Comparison of ENCODE assay signal across 8 mouse cellular contexts in genomic region chr15:85580483-85580882, GRCm38 (mm10). TPM values are rescaled to one million over a fixed set of nuclear protein-coding genes. Genes with fewer than 3 reads are reported as not detected.
DNase-seq lines count a peak whose midpoint lies in the region; ATAC-seq and TF ChIP-seq lines count a peak whose summit lies in the region.

No protein-coding gene starts in this region.

- H3K4me2 ChIP-seq in hindbrain, postnatal 0 days (ENCODE audit: low read depth, low read length) = peak overlapping the region; percentile 96
- H3K4me2 ChIP-seq in lung, postnatal 0 days (replicated peaks; ENCODE audit: low read depth, low read length) = peak overlapping the region; percentile 86

- TF ChIP-seq CTCF in left cerebral cortex, adult 2 months (IDR thresholded peaks at IDR 0.05) = no peak
- TF ChIP-seq CTCF in hindbrain, postnatal 0 days (IDR thresholded peaks at IDR 0.05; ENCODE audit: low read depth) = no peak
- no peak for TF ChIP-seq CTCF in lung, postnatal 0 days (IDR thresholded peaks at IDR 0.05)

- no peak overlapping the region for H3K27ac ChIP-seq in left cerebral cortex, adult 2 months
- H3K27ac ChIP-seq in hindbrain, postnatal 0 days = no peak overlapping the region
- H3K27ac ChIP-seq in lung, postnatal 0 days (ENCODE audit: low read length) = peak overlapping the region; percentile 76

- intact Hi-C loops in left cerebral cortex, adult 2 months (cut with DNase I) = loop anchor here (5.0 kb wide), 1 partner anchor 178 kb away; no protein-coding TSS in a partner anchor
- intact Hi-C loops in left cerebral cortex, postnatal 4 days (cut with DNase I) = loop anchor here (5.0 kb wide), 2 partner anchors 118 to 193 kb away; no protein-coding TSS in a partner anchor

- H3K9ac ChIP-seq in hindbrain, postnatal 0 days (replicated peaks; ENCODE audit: low read length) = peak overlapping the region; percentile 63
- H3K9ac ChIP-seq in lung, postnatal 0 days (replicated peaks; ENCODE audit: low read depth) = 0 out of 2 replicates have a peak overlapping the region, but pooled peaks have one; percentile 29

- H3K4me3 ChIP-seq in left cerebral cortex, adult 2 months = peak overlapping the region; percentile 57
- H3K4me3 ChIP-seq in hindbrain, postnatal 0 days (ENCODE audit: low read length) = peak overlapping the region; percentile 63
- H3K4me3 ChIP-seq in lung, postnatal 0 days (ENCODE audit: low read depth, low read length) = peak overlapping the region; percentile 56

- H3K36me3 ChIP-seq in hindbrain, postnatal 0 days (ENCODE audit: insufficient read depth, low read length) = no peaks in the 10 kb centered on the region
- H3K36me3 ChIP-seq in lung, postnatal 0 days (ENCODE audit: insufficient read depth, low read length) = no peaks in the 10 kb centered on the region

- no peak for ATAC-seq in hindbrain, postnatal 0 days
- peak; percentile 68 for ATAC-seq in lung, postnatal 0 days
- ATAC-seq in erythroid progenitor cell, adult 5-6 weeks (replicated peaks; ENCODE audit: low FRiP score, poor library complexity, severe bottlenecking) = no peak

- DNase-seq in left cerebral cortex, adult 2 months (ENCODE audit: extremely low spot score in 1 of 2, low spot score in 2 of 2) = no peak
- DNase-seq in left cerebral cortex, postnatal 4 days = no peak
- DNase-seq in hindbrain, postnatal 0 days (ENCODE audit: low spot score) = peak; percentile 31
- DNase-seq in lung, postnatal 0 days (ENCODE audit: low spot score) = peak; percentile 70
- DNase-seq in urinary bladder, postnatal 14 days (ENCODE audit: low spot score) = peak; percentile 67
- DNase-seq in cerebellum, adult 9-11 months = no peak
- DNase-seq in ovary, postnatal 14 days (ENCODE audit: low spot score) = no peak

- TF ChIP-seq EP300 in lung, postnatal 0 days (IDR thresholded peaks at IDR 0.05) = no peak

- peaks cover 53% of the 10 kb centered on the region for H3K27me3 ChIP-seq in hindbrain, postnatal 0 days (ENCODE audit: insufficient read depth, low read length)
- H3K27me3 ChIP-seq in lung, postnatal 0 days (replicated peaks; ENCODE audit: insufficient read depth, low read length) = peaks cover 75% of the 10 kb centered on the region

- H3K4me1 ChIP-seq in hindbrain, postnatal 0 days (ENCODE audit: insufficient read depth, low read length) = 0 out of 2 replicates have a peak, but pooled peaks cover 4% of the 10 kb centered on the region
- peaks cover 5% of the 10 kb centered on the region; the same call in 1 of the 2 replicates for H3K4me1 ChIP-seq in lung, postnatal 0 days (ENCODE audit: insufficient read depth, low read depth, low read length)

- H3K9me3 ChIP-seq in hindbrain, postnatal 0 days (ENCODE audit: low read length) = no peaks in the 10 kb centered on the region
- H3K9me3 ChIP-seq in lung, postnatal 0 days (ENCODE audit: low read length) = no peaks in the 10 kb centered on the region

- under 1% methylated on average over 36 of the region's 47 CpGs for WGBS in hindbrain, postnatal 0 days
- WGBS in lung, postnatal 0 days = 4% methylated on average over 33 of the region's 47 CpGs

RNA-seq across cellular contexts. Expression of gene Wnt7b, which starts 1.8 kb away (rescaled TPM):
- total RNA-seq in left cerebral cortex, adult 2 months (2021) = 10 to 100 TPM; 33.8 to 35.5 TPM
- 10 to 100 TPM; 65.6 to 67.5 TPM for total RNA-seq in left cerebral cortex, postnatal 4 days (2021)
- total RNA-seq in hindbrain, postnatal 0 days (2014; rRNA removed) = 56.6 and 63.1 TPM in 2 replicates
- 26.0 and 27.2 TPM in 2 replicates for polyA plus RNA-seq in hindbrain, postnatal 0 days (2015; fragmentation: Nextera tagmentation; extraction: Ambion mirVana)
- polyA plus RNA-seq in lung, postnatal 0 days (2015; fragmentation: Nextera tagmentation; extraction: Ambion mirVana) = 11.3 and 14.9 TPM in 2 replicates
- not detected in 2 replicates for total RNA-seq in erythroid progenitor cell, adult 5-6 weeks (2015; ENCODE audit: low replicate concordance)
- total RNA-seq in erythroid progenitor cell, adult 5-6 weeks (2017; ENCODE audit: low replicate concordance) = not detected in 2 replicates

Comparison
In these comparisons a context has a peak if more than half of its experiments do, and no peak if none do; other contexts are left out.
1. DNase-seq: peak in hindbrain, postnatal 0 days (single experiment), lung, postnatal 0 days (single experiment) and urinary bladder, postnatal 14 days (single experiment); none in left cerebral cortex, adult 2 months (0 of 2), left cerebral cortex, postnatal 4 days (single experiment), cerebellum, adult 9-11 months (single experiment) and ovary, postnatal 14 days (single experiment).
2. RNA of gene Wnt7b, which starts 1.8 kb away (total RNA-seq): 65.6 to 67.5 TPM in left cerebral cortex, postnatal 4 days, 56.6 to 63.1 TPM in hindbrain, postnatal 0 days and 33.8 to 35.5 TPM in left cerebral cortex, adult 2 months; not detected in erythroid progenitor cell, adult 5-6 weeks; every median in the first group is over 10 times any median in the second.
3. Peak in every context shown above with its lines, with median percentiles within 50 percentile points of each other: H3K4me3 ChIP-seq.